Mouse (Mus musculus): ENCODE measurements around the gene Rwdd2b. TPM values are rescaled to one million over a fixed set of nuclear protein-coding genes. Genes with fewer than 3 reads are reported as not detected.
A peak's percentile ranks its signal among the peaks of the same experiment; 100 is the strongest.

The Rwdd2b gene
- total RNA-seq, 2 experiments from 2014 or later = 4.8 to 6.2 TPM

DNA sequence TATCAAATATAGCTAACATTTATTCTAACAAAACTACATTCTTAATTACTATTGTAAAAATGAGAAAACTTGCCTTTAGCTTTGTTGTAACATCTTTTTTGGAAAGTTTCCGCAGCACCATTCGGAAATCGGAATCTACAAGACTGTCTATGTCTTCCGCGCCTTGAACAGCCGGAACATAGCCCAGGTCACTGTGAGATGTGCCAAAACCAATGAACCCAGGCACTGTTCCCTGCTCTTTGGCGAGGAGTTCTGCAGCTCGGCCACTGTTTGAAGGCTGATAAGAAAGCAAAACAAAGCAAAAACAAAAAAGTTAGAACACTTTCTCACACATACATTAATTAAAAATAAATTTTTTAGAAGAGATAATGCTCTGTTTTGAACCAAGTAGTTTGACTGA, 12.9 kb downstream of the Rwdd2b start:
- peak in 1 of 2 experiments; percentile 27 for DNase-seq
- intact Hi-C loops (cut with DNase I) = no loop called here

DNA sequence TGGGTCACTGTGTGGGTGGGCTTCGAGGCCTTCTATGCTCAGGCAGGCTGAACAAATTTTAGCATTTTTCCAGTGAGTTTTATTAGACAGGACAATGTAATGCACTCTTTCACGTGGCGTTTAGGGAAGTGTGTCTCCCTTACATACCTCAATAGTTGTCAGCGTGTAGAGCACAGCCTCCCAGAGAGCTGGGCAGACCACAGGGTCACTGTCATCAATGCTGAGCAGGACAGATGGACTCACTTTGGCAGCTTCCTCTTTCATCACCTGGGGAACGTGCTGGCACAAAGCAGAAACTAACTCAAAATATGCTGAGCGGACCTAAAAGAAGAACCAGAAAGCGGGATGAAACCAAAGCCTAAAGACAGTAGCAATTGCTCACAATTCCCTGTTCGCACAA, 19.7 kb downstream of the Rwdd2b start:
- intact Hi-C loops (cut with DNase I) = no loop called here
- no peak for DNase-seq

GRCm38 (mm10) chr16:87405001-87405400, 35.4 kb downstream of the Rwdd2b start:
- intact Hi-C loops (cut with DNase I) = no loop called here

DNA sequence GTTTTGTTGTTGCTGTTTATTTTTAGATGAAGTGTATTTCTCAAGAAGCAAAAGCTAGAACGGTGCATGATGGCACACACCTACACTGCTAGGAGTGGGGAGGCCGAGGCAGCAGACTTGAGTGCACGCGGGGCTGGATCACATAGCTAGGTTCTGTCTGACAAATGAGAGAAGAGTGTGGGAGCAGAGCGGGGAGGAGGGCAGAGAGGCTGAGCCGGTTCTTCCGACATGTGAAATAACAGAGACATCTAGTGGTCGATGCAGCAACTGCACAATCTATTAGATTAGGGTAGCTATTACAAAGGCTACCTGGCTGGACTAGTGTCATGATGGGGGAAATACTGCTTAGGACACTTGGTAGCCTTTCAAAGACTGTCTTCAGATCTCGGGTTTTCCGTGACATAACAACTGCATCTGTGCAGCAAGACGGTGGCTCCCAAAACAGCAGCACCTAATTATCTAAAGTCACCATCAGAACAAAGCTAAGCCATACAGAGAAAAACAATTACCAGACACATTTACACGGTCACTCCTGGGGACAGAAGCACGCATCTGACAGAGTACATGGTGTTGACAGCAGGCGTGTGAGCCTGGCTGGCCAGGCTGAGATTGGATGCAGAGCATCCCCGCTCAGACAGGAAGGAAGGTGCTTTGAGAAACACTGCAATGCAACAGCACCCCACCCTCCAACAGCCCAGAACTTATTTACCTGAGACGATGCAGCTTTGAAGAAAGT, 46.4 kb downstream of the Rwdd2b start:
- intact Hi-C loops (cut with DNase I) = loop anchor here (5.0 kb wide), 2 partner anchors 147 to 507 kb away; no protein-coding TSS in a partner anchor

More at GRCm38 (mm10) chr16:87405001-87405400, 35.4 kb downstream of the Rwdd2b start:
- no peak for DNase-seq

DNA sequence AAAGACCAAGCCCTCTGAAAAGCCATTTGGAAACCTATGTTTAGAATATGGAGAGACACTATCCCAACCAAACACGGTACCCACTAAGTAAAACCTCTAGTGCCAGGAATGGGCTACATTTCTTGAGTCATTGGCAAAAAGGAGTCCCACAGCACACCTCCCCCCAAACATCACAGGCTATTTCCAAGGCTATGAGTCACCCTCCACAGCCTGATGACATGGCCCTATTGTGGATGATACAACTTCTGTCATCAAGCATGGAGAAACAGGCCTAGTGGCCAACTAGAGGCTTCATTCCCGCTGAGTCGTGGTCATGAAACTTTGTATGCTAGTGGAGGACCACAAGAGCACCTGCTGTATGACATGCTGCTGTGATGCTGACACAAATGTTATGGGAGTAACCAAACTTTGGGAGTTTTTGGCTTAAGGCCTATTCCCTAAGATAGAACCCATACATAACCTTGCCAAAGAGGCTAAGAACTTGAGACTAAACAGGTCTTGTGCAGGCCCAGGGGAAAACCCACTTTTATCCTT, 52.9 kb downstream of the Rwdd2b start:
- no peak for DNase-seq
- intact Hi-C loops (cut with DNase I) = no loop called here

More for the DNA sequence above, 46.4 kb downstream of the Rwdd2b start:
- DNase-seq = peak; percentile 37 to 48

DNA sequence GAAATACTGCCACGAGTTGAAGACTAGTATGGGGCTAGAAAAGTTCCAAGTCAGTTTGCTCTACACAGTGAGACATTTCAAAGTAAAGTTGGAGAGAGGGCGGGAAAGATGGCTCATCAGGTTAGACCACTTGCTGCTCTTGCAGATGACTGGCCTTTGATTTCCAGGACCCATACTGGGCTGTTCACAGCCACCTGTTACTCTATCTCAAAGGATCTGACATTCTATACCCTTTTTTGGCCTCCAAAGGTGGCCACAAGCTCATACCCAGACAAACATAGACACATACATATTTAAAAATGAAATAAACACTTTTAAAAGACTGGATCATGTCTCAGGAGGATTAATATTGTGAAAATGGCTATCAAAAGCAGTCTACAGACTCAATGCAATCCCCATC, 56.0 kb downstream of the Rwdd2b start:
- DNase-seq = no peak
- intact Hi-C loops (cut with DNase I) = no loop called here

Other genes with a start within 250 kb of the Rwdd2b start
- 10 to 100 TPM; 17.4 to 21.8 TPM for gene N6amt1, start 86.4 kb downstream of the Rwdd2b start, total RNA-seq (2021)
- 10 to 100 TPM; 22.2 to 23.7 TPM for gene Ltn1, start 8.0 kb downstream of the Rwdd2b start, total RNA-seq (2021)
- 10 to 100 TPM; 36.4 to 38.7 TPM for gene Usp16, start 14.1 kb upstream of the Rwdd2b start, total RNA-seq (2021)
- 100 to 1,000 TPM; 167 to 169 TPM for gene Cct8, start 55.3 kb upstream of the Rwdd2b start, total RNA-seq (2021)
- 1 to 10 TPM; 1.9 to 2.1 TPM for gene Map3k7cl, start 112.8 kb upstream of the Rwdd2b start, total RNA-seq (2021)

Measured in heart, postnatal 36 days (tissue).